Mouse (Mus musculus) cerebellum, adult 2 months (tissue): Measurements from ENCODE around the gene Pigu.

Experiments
- CTCF ChIP-seq: fragments of 200-500 bp; IDR thresholded peaks from 2 replicates; pipeline ENCODE4 v1.5.1; 2011; ENCODE audit warnings: low read depth, mild to moderate bottlenecking, control low read depth, low read length, moderate library complexity, borderline replicate concordance; ENCODE audit not compliant: insufficient read depth
- POLR2A ChIP-seq: fragments of 200-500 bp; IDR thresholded peaks from 2 replicates; pipeline ENCODE4 v1.6.1; 2011; ENCODE audit warnings: low read length, control low read depth, borderline replicate concordance; ENCODE audit not compliant: insufficient read depth

DNA sequence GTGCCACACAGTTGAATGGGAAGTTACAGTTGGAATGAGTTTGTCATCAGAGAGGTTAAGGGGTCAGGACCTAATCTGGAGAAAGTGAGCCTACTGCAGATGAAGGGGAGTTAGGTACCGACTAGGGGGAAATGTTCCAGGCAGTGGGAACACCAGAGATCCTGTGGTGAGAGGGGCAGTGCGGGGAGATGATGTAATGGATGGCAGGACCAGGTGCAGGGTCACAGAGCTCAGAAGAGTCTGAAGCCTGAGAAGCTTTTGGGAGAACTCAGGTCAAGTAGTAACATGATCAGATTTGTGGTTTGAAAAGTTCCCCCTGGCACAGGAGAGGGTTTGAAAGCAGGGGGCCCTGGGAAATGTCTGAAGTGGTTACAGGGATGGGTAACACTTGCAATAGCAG, 77.1 kb downstream of the Pigu start:
- TF ChIP-seq CTCF = no peak
- TF ChIP-seq POLR2A = no peak
